Mouse (Mus musculus) myocyte (in vitro differentiated cells): ENCODE results near the gene Pla2g5.

ENCODE experiments used
- E2F4 ChIP-seq: IDR thresholded peaks from one replicate; pipeline ENCODE4 v1.6.1; 2011; ENCODE audit warnings: mild to moderate bottlenecking, control low read depth, moderate library complexity; ENCODE audit not compliant: insufficient read depth
- MAX ChIP-seq: IDR thresholded peaks from one replicate; pipeline ENCODE4 v1.6.1; 2011; ENCODE audit warnings: low read depth, mild to moderate bottlenecking, control low read depth
- MYOD1 ChIP-seq, 3 experiments: IDR thresholded peaks; one replicate each; pipeline ENCODE4 v1.6.1; 2011; ENCODE audit warnings: control low read depth in 2 of 3, low read depth in 2 of 3, mild to moderate bottlenecking in 2 of 3, moderate library complexity in 1 of 3; ENCODE audit not compliant: insufficient read length in 2 of 3, control insufficient read depth in 1 of 3
- MYOG ChIP-seq, 3 experiments: IDR thresholded peaks; one replicate each; pipeline ENCODE4 v1.6.1; 2011; ENCODE audit warnings: control low read depth in 2 of 3, low read depth in 2 of 3, mild to moderate bottlenecking in 2 of 3; ENCODE audit not compliant: insufficient read length in 2 of 3, control insufficient read depth in 1 of 3, insufficient read depth in 1 of 3
- POLR2A ChIP-seq: IDR thresholded peaks from one replicate; pipeline ENCODE4 v1.6.1; 2011; ENCODE audit warnings: low read depth, mild to moderate bottlenecking, control low read depth, moderate library complexity; ENCODE audit not compliant: insufficient read length
- POLR2AphosphoS2 ChIP-seq: IDR thresholded peaks from one replicate; pipeline ENCODE4 v1.6.1; 2011; ENCODE audit warnings: low read depth, control low read depth; ENCODE audit not compliant: insufficient read length
- SRF ChIP-seq: IDR thresholded peaks from one replicate; pipeline ENCODE4 v1.6.1; 2011; ENCODE audit warnings: low read depth; ENCODE audit not compliant: control insufficient read depth, insufficient read length
- TCF12 ChIP-seq: IDR thresholded peaks from one replicate; pipeline ENCODE4 v1.6.1; 2011; ENCODE audit warnings: mild to moderate bottlenecking, control low read depth; ENCODE audit not compliant: poor library complexity, insufficient read depth, severe bottlenecking
- TCF3 ChIP-seq: IDR thresholded peaks from one replicate; pipeline ENCODE4 v1.6.1; 2011; ENCODE audit warnings: low read depth, control low read depth; ENCODE audit not compliant: insufficient read length
- USF1 ChIP-seq: IDR thresholded peaks from one replicate; pipeline ENCODE4 v1.6.1; 2011; ENCODE audit warnings: low read depth, mild to moderate bottlenecking, control low read depth, moderate library complexity

- TF ChIP-seq POLR2A (no peak), MYOD1 (IDR thresholded peaks at IDR 0.05; ENCODE audit: control insufficient read depth in 1 of 3, insufficient read length in 2 of 3, low read depth in 2 of 3) (no peak), USF1 (no peak), SRF (no peak), TCF12 (no peak), E2F4 (no peak), MYOG (IDR thresholded peaks at IDR 0.05; ENCODE audit: control insufficient read depth in 1 of 3, insufficient read depth in 1 of 3, insufficient read length in 2 of 3, low read depth in 2 of 3) (no peak), MAX (no peak), POLR2AphosphoS2 (no peak), TCF3 (no peak)
These were observed 68.9 kb downstream of the Pla2g5 start for GRCm38 (mm10) chr4:138794344-138794743.
